Mouse (Mus musculus) forebrain, postnatal 0 days (tissue): ENCODE data around the gene Gm11487. TPM values are rescaled to one million over a fixed set of nuclear protein-coding genes. Genes with fewer than 3 reads are reported as not detected.
"Not testable (repeated sequence)": the region's sequence is repeated elsewhere in the genome, so short reads cannot be mapped to it uniquely, and the experiment has no call there.

Source experiments
- ATAC-seq: fragments of 200-750 bp; cut with Nextera tagmentation; 2 replicates; pipeline ENCODE4 v1.8.0; 2017; ENCODE audit warnings: mild to moderate bottlenecking, moderate library complexity
- DNase-seq: peaks from one replicate; pipeline ENCODE4 v3.0.0-alpha.2; 2015
- H3K27ac ChIP-seq: fragments of 300-500 bp; sonication (generic); 2 replicates; pipeline ENCODE4 v1.5.1; 2014; ENCODE audit warnings: low read depth, mild to moderate bottlenecking, antibody characterized with exemption, low read length, moderate library complexity, mixed read lengths
- H3K27me3 ChIP-seq: fragments of 300-500 bp; sonication (generic); 2 replicates; pipeline ENCODE4 v1.6.1; 2014; ENCODE audit warnings: mild to moderate bottlenecking, low read length, mixed read lengths; ENCODE audit not compliant: insufficient read depth
- H3K36me3 ChIP-seq: fragments of 300-500 bp; sonication (generic); 2 replicates; pipeline ENCODE4 v1.6.1; 2014; ENCODE audit warnings: mild to moderate bottlenecking, moderate library complexity; ENCODE audit not compliant: insufficient read depth
- H3K4me1 ChIP-seq: fragments of 300-500 bp; sonication (generic); 2 replicates; pipeline ENCODE4 v1.6.1; 2014; ENCODE audit warnings: antibody characterized with exemption; ENCODE audit not compliant: insufficient read depth
- H3K4me2 ChIP-seq: fragments of 300-500 bp; sonication (generic); 2 replicates; pipeline ENCODE4 v1.6.1; 2014; ENCODE audit warnings: low read depth, mild to moderate bottlenecking, moderate library complexity
- H3K4me3 ChIP-seq: fragments of 300-500 bp; sonication (generic); 2 replicates; pipeline ENCODE4 v1.5.1; 2014; ENCODE audit warnings: low read depth, low read length, mixed read lengths
- H3K9ac ChIP-seq: fragments of 300-500 bp; sonication (generic); 2 replicates; pipeline ENCODE4 v1.6.1; 2014; ENCODE audit warnings: mild to moderate bottlenecking
- H3K9me3 ChIP-seq: fragments of 300-500 bp; sonication (generic); 2 replicates; pipeline ENCODE4 v1.6.1; 2016; ENCODE audit warnings: low read length
- CTCF ChIP-seq: sonication (generic); IDR thresholded peaks from 2 replicates; pipeline ENCODE4 v1.5.1; 2016; ENCODE audit warnings: antibody characterized with exemption, control low read depth, low read depth
- WGBS: fragments of 180-500 bp; shearing (Covaris S2); extraction: QIAGEN DNeasy Blood & Tissue Kit; methylation state at CpG from one replicate; pipeline ENCODE4 v1.1.7; 2014; 5-methylcytosine and 5-hydroxymethylcytosine counted together
- polyA plus RNA-seq: library from polyadenylated mRNA; unstranded; fragments of >200 nt; fragmentation: Nextera tagmentation; extraction: Ambion mirVana; gene quantifications from 2 replicates; pipeline ENCODE4 v1.2.1, GENCODE M21; 2015
- total RNA-seq: library from RNA; depleted of rRNA; stranded (reverse); fragments of >200 nt; gene quantifications from 2 replicates; pipeline ENCODE4 v1.2.3, GENCODE M21; 2014; rRNA removed

Gene Gm11487
- total RNA-seq (not detected in 2 replicates), polyA plus RNA-seq (not detected in 2 replicates)

- H3K36me3 ChIP-seq, DNase-seq, H3K27me3 ChIP-seq, H3K4me1 ChIP-seq, H3K4me2 ChIP-seq, ATAC-seq, H3K9ac ChIP-seq, H3K27ac ChIP-seq, H3K4me3 ChIP-seq, H3K9me3 ChIP-seq: not testable (repeated sequence)
- WGBS = 94% methylated on average over 4 of the region's 4 CpGs
Observed at GRCm38 (mm10) chr4:73404972-73405371, at the start of gene Gm11487. Gene Gm11487, minus strand, starts transcription at chr4:73405072.

GRCm38 (mm10) chr4:73444715-73445114, 39.8 kb upstream of the Gm11487 start:
- 61% methylated on average over 7 of the region's 7 CpGs for WGBS
- Histone ChIP-seq H3K4me2 (no peak overlapping the region), H3K9ac (no peak overlapping the region), H3K27me3 (no peaks in the 10 kb centered on the region), H3K9me3 (no peaks in the 10 kb centered on the region), H3K27ac (no peak overlapping the region), H3K4me3 (no peak overlapping the region), H3K36me3 (no peaks in the 10 kb centered on the region), H3K4me1 (no peaks in the 10 kb centered on the region)
- ATAC-seq = no peak
- TF ChIP-seq CTCF = peak; percentile 50
- DNase-seq = peak; percentile 13

GRCm38 (mm10) chr4:73442568-73442967, 37.7 kb upstream of the Gm11487 start:
- ATAC-seq = no peak

GRCm38 (mm10) chr4:73425903-73426302, 21.0 kb upstream of the Gm11487 start:
- H3K36me3 ChIP-seq = no peaks in the 10 kb centered on the region
- ATAC-seq (peak; percentile 91), DNase-seq (peak; percentile 8)
- H3K4me2 ChIP-seq = no peak overlapping the region
- 68% methylated on average over 3 of the region's 3 CpGs for WGBS
- TF ChIP-seq CTCF = no peak
- H3K9me3 ChIP-seq = no peaks in the 10 kb centered on the region
- H3K4me1 ChIP-seq = no peaks in the 10 kb centered on the region
- no peak overlapping the region for H3K9ac ChIP-seq
- no peaks in the 10 kb centered on the region for H3K27me3 ChIP-seq
- no peak overlapping the region for H3K27ac ChIP-seq
- no peak overlapping the region for H3K4me3 ChIP-seq

More at GRCm38 (mm10) chr4:73442568-73442967, 37.7 kb upstream of the Gm11487 start:
- 3% methylated on average over 1 of the region's 1 CpGs for WGBS
- Histone ChIP-seq H3K9me3 (no peaks in the 10 kb centered on the region), H3K4me3 (no peak overlapping the region), H3K27ac (no peak overlapping the region), H3K4me1 (no peaks in the 10 kb centered on the region), H3K9ac (no peak overlapping the region), H3K4me2 (no peak overlapping the region), H3K36me3 (no peaks in the 10 kb centered on the region), H3K27me3 (no peaks in the 10 kb centered on the region)
- DNase-seq = no peak
- no peak for TF ChIP-seq CTCF

- Histone ChIP-seq H3K4me2 (no peak overlapping the region), H3K9me3 (no peaks in the 10 kb centered on the region), H3K36me3 (no peaks in the 10 kb centered on the region), H3K9ac (no peak overlapping the region), H3K27me3 (no peaks in the 10 kb centered on the region), H3K27ac (no peak overlapping the region), H3K4me1 (no peaks in the 10 kb centered on the region), H3K4me3 (no peak overlapping the region)
- 95% methylated on average over 12 of the region's 12 CpGs for WGBS
- no peak for ATAC-seq
- no peak for TF ChIP-seq CTCF
- no peak for DNase-seq
Observed at GRCm38 (mm10) chr4:73423049-73423448, 18.2 kb upstream of the Gm11487 start.

- no peak for TF ChIP-seq CTCF
- H3K27me3 ChIP-seq = no peaks in the 10 kb centered on the region
- ATAC-seq = no peak
- H3K4me1 ChIP-seq = no peaks in the 10 kb centered on the region
- 3% methylated on average over 3 of the region's 3 CpGs for WGBS
- DNase-seq = no peak
- no peak overlapping the region for H3K27ac ChIP-seq
- no peak overlapping the region for H3K4me2 ChIP-seq
- no peaks in the 10 kb centered on the region for H3K36me3 ChIP-seq
- no peaks in the 10 kb centered on the region for H3K9me3 ChIP-seq
- H3K9ac ChIP-seq = no peak overlapping the region
- H3K4me3 ChIP-seq = no peak overlapping the region
Observed at GRCm38 (mm10) chr4:73366534-73366933, 38.3 kb downstream of the Gm11487 start.

Other genes starting within 250 kb of the Gm11487 start
- not detected in 2 replicates for gene Gm11238, start 202.8 kb upstream of the Gm11487 start, total RNA-seq
- not detected in 2 replicates for gene Gm11238, start 202.8 kb upstream of the Gm11487 start, polyA plus RNA-seq
- not detected in 2 replicates for gene Gm11237, start 217.9 kb upstream of the Gm11487 start, total RNA-seq
- gene Gm11237, start 217.9 kb upstream of the Gm11487 start, polyA plus RNA-seq = not detected in 2 replicates
- not detected in 2 replicates for gene Gm11236, start 233.0 kb upstream of the Gm11487 start, total RNA-seq
- not detected in 2 replicates for gene Gm11236, start 233.0 kb upstream of the Gm11487 start, polyA plus RNA-seq